Mouse (Mus musculus): ENCODE data around the gene Ncor2.
"Not testable (repeated sequence)": the region's sequence is repeated elsewhere in the genome, so short reads cannot be mapped to it uniquely, and the experiment has no call there.

Ncor2 gene

DNA sequence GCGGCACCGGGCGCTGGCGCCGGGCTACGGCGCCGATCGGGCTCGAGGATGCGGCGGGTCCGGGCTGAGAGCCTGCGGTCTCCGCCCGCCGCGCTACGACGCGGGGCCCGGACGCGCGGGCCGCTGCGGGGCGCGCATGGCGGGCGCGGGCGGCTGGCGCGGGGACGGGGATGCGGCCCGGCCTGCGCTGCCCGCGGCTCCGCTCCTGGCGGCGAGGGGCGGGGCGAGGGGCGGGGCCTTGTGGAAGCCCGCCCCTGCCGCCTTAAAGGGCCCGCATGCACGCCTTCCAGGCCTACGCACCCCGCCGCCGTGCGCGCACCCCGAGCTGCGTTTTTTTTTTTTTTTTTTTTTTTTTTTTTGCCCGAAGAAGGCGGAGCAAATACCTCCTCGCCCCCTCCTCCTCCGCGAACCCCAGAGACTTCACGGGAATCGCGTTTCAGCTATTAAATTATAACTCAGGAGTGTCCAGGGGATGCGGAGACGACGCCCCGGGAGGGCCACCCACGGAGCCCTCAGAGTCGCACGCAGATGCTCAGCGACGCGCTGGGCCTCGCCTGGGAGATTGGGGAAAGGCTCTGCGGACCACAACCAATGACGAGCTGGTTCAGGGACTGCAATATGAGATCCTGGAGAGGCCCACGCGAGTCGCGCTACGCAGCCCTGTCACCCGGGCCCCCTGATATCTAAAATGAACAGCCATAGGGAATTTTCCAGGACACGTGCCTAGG is at the start of gene Ncor2:
Gene Ncor2, minus strand, starts transcription at position 213 of the 728 bp plus-strand sequence.
- DNase-seq = peak; percentile 81

DNA sequence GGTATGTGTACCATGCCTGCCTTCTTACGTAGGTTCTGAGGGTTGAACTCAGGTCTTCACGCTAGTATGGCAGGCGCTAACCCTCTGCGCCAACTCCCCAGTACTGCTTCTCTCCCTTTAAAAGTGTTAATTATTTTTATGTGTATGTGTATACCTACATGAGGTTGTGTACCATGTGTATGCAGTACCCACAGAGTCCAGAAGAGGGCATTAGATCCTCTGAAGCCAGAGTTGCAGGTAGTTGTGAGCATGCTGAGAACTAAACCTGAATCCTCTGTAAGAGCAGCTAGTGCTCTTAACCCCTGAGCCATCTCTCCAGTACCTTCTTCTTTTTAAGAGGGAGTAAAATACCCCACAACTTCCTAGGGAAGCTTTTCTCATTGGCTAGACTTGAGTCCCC is 48.7 kb upstream of the Ncor2 start:
- DNase-seq = no peak

DNA sequence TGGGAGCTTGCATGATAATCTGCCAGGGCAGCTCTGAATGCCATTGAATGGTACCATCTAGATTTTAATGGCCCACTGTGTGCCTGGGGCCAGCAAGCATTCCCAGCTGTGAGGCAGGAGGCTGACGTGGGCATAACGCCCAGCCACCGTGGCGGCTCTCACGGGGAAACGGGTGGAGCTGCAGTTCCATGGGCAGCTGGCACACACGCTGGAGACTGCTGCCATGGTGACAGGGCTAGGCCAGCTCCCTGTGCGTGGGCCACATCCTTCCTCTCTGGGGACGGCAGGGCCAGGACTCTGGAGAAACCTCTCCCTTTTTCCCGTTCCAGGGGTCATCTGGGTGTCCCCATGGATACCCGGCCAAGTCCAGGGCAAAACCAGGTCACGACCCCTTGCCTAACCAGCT is 47.2 kb upstream of the Ncor2 start:
- DNase-seq = peak; percentile 68

DNA sequence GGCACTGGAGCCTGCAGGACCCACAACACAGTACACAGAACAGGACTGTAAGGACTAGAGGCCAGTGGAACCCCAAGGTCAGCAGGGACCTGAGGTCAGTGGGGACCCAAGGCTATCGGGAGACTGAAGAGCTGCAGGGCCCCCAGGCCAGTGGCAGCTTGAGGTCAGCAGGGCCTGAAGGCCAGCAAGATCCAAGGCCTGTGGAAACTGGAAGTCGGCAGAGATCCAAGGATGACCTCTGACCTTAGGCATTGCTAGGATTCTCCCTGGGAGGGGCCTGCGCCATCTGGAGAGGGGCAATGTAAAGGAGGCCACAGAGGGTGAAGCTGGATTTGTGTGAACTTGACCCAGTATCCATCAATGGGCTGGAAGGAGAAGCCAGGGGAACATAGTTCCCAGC is 45.9 kb upstream of the Ncor2 start:
- no peak for DNase-seq

DNA sequence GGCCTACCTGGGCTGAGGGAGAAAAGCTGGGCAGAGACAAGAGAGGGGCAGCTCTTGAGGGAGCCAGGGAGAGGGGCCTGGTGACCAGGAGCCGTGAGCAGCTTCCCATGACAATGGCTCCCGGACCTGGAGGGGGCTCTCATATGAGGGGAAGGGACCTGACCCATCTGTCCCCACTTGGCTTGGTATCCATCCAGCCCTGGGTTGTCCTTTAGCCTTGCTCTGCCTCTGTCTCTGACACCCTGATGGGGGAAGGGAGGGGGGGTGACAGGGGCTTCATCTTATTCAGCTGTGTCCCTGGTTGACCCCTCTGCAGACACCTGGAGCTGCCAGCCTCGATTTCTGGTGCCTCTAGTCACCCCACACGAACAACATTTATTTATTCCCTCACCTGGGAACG is 44.9 kb upstream of the Ncor2 start:
- no peak for DNase-seq

DNA sequence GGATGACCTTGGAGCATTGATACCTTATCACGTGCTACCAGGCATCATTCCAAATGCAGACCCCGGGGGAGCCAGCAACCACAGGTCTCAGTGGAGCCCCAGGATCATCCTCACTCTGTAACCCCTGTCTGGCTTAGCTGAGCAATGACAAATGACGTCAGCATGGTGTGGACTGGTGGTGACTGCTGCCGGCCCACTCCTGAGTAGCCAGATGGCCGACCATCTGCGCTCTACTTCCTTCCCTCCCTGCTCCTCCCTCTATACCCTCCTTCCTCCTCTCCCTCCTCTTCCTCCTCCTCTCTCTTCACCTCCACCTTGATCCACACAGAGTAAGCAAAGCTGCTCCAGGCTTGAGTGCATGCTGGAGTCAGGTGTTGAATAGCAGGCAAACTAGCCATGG is 43.7 kb upstream of the Ncor2 start:
- DNase-seq = no peak

DNA sequence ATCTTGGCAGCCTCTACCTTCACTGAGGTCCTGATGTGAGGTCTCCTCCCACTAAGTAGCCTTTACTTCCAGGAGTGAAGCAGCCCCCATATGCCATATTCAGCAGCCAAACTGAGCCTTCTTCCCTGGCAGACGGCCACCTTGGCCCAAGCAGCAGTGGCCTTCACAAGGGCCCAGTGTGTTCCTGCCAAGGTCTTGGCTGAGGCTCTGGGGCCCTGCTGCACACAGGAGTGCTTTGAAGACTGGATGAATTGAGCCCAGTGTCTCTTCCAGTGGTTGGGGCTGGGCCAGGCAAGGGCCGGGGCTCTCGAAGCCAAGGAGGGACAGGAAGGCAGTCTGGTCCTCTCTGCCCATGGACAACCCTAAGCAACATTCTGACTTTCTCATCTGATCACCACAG is 42.8 kb upstream of the Ncor2 start:
- peak; percentile 44 for DNase-seq

DNA sequence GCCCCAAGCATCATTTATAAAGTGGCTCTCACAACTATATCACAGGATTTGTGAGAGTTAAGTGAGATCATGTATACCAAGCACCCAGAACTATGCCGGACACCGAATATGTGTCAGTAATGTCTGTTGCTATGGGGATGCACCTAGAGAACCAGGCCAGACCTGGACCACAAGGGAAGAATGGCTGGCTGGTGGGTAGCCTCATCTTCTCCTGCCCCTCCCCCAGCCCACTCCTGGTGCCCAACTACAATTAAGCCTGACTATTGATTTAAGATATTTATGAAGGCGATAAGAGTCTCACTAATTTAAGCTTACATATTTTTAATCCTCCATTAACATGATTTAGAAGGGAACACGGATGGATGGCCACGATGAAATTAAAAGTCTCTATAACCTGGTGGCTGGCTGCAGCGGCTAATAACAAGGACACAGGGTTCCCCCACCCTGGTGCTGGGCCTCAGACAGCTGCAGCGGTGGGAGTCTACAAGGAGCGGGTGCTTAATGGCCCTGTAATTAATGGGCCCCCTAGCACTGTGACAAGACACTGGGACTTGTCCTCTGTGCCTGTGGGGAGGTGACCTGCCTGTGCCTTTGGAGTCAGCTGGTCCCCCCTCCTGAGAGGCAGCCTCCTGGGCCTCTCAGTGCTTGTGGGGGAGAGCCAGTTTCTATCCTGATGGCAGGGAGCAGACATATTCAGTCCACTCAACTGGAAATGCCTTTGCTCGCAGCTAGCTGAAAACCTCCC is 38.6 kb upstream of the Ncor2 start:
- DNase-seq = no peak

DNA sequence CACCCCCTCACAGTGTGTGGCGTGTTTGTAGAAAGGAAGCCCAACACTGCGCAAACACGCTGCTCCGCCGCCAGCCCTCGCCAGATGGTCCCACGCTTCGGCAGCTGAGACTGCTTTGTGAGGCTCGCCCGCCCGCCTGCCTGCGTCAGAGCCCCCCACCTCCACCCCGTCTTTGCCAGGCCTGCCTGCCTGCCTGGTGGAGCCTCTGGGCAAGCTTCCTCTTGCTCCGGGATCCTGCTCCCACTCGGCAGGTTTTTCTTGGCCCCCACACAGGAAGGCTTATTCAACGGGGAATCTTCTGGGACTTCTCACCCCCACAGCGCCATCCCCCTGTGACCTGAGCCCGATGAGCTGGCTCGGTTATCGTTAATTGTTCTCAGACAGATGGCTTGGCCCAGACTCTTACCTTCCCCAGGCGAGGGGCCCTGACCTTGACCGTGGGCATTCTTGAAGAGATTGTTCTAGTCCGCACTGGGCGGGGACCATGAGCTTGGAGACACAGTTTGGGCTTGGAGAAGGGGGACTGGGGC is 37.0 kb upstream of the Ncor2 start:
- peak; percentile 58 for DNase-seq

DNA sequence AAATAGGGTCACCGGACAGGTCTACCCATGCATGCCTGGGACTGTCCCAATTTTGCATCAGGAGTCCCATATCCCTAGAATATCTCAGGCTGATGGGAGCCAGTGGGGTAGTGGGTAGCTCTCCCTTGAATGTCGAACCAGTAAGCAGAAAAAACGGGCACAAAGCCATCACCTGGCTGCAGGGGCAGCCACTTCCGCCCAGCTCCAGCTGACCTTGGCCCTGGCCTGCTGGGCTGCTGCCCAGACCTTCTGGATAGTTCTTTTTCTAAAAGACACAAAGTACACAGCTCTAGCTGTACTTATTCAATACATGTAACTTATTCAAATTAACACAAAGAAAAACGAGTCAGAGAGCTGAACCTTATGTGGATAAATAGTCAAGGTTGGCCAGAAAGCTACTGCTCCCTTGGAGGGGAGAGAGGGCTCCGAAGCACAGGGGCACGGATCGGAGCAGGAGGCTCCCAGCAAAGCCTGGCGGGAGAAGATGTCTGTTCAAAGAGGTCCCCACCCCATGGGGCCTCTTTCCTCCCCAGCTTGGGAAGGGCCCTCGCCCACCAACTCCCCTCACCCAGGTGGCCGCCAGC is 36.4 kb upstream of the Ncor2 start:
- peak; percentile 25 for DNase-seq

DNA sequence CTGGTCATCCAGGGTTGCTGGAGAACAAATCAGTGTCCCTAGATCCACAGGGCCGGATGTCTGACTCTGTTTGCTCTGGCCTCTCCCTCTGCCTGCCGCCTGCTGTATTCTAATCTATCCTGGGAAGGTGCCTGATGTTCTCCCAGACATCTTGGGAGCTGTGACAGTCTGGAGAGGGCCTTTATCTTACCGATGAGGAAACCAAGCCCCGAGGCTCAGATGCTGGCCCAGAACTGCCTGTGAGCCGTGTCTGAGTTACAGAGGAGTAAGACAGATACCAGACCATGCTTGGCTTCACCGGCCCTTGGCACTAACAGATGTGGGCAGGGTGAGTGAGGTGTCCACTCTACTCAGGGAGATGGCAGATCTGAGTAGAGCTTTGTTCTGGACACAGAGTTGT is 35.0 kb upstream of the Ncor2 start:
- DNase-seq = no peak

DNA sequence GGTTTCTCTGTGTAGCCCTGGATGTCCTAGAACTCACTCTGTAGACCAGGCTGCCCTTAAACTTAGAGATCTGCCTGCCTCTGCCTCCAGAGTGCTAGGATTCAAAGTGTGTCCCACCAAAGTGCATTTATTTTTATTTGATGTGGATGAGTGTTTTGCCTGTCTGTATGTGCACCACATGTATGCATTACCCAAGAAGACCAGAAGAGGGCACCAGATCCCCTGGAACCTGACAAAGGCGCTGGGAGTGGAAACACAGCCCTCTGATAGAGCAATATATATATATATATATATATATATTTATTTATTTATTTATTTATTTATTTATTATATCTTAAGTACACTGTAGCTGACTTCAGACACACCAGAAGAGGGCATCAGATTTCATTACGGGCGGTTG is 25.9 kb upstream of the Ncor2 start:
- DNase-seq = not testable (repeated sequence)

DNA sequence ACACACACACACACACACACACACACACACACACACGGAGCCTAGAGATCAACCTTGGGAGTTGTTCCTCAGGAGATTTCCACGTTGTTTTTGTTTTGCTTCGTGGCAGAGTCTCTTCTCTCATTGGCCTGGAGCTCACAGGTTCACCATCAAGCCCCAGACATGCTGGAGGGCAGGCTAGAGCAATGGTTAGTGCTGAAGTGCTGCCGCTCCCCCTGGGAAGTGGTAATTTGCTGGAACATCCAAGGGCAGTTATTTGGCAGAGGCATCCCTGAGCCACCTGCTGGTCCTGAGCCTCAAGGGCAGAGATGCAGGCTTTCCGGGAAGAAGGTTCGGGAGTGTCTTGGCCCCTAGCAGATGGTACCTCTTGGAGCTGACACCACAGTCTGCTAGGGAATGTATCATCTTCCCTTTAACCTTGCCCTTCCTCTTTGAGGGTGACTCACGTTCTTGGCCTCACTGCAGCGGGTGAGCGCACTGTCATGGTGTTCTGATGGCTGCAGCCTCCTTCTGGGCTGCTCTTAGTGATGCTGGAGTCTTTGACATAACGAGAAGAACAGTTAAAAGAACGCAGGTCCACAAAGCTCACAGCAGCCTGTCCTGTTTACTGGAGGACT is 25.3 kb upstream of the Ncor2 start:
- DNase-seq = no peak

DNA sequence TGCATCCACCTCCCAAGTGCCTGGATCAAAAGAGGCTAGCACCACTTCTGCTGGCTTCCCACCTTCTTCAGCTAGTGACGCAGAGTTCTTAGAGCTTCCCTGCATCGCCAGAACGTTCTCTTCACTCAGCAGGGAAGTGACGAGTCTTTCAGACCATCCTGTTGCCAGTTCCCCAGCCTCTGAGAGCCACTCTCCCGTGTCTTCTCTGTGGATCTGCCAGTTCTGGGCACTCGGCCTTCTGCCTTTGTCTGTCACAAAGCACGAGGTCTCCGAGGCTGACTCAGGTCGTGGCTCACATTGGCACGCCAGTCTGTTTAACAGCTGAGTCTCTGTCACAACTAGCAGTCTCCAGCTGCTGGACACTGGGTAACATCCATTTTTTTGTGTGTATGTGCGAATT is 24.7 kb upstream of the Ncor2 start:
- peak; percentile 33 for DNase-seq

DNA sequence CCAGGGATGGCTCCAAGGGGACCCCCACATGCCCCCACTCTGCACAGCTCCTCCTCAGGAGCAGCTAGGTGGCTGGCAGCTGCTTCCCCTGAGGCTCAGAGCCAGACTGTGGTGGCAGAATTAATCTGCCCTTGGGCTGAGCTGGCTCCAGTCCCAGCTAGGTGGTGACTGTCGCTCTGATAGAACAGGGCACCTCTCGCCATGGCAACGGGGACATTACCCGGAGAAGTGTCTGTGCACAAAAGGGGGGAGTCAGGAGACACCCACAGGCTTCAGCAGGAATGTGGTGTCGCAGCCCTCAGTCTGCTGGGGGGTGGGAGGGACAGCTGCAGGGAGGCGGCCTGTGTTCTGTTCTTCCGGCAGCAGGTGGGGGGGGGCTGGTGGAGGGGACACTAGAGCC is 24.1 kb upstream of the Ncor2 start:
- peak; percentile 28 for DNase-seq

DNA sequence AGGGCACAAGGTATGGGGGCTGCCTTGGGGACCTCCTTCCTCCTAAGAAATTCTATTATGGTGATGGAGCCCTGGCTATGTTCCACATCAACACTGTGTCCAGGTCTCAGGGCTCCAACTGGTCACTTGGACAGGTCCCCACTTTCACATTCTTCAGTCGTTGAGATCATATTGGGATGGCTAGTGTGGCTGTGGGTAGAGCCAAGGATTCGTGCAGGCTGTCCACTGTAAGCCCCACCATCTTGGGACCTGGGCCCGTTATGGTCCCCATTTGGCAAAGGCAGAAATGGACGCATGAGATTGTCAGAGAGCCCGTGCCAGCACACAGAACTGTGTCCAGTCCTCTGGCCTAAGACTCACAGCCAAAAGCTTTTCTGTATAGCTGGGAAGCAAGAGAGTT is 23.1 kb upstream of the Ncor2 start:
- DNase-seq = no peak

DNA sequence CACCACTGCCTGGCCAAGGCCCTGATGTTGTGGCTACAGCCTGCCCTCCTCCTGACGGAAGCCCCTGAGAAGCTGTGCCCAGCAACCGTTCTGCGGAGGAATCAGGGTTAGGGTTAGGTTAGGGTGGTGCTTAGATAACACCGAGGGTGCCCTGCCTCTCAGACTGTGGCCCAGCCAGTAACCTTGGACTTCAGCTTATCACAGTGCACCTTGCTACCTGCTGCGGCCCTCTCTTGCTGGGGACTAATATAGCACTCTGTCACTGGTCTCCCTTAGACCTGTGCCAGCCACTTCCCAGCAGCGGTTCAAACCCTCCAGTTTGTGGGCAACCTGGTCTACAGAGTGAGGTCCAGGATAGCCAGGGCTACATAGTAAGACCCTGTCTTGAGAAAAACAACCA is 20.1 kb upstream of the Ncor2 start:
- DNase-seq = no peak

DNA sequence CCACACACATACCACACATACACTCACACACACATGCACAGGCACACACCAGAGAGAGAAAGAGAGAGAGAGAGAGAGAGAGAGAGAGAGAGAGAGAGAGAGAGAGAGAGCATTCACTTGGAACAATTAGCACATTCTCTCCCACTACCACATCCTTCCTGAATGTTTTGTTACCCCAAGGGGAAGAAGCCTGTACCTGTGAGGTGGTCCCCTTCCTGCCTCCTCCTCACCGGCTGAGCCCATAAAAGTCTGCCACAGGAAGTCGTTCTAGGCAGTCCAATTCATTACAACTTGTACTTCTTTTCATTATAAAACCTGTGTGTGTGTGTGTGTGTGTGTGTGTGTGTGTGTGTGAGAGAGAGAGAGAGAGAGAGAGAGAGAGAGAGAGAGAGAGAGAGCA is 18.3 kb upstream of the Ncor2 start:
- not testable (repeated sequence) for DNase-seq

DNA sequence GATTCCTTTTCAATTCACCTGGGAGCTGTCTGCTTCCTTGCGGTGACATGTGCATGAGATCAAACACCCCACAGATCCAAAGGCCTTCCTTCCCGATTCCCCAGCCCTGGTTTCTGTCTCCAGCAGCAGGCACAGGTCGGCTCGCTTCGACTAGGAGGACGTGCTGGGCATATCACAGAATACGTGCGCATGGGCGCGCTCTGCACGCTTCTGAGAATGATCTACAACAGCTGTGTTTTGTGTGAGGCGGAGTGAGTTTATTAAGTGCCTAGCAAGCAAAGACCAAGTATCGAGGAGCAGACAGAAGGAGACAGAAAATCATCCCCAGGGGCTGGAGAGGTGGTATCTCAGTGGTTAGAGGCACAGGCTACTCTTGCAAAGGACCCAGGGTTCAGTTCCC is 17.0 kb upstream of the Ncor2 start:
- no peak for DNase-seq

DNA sequence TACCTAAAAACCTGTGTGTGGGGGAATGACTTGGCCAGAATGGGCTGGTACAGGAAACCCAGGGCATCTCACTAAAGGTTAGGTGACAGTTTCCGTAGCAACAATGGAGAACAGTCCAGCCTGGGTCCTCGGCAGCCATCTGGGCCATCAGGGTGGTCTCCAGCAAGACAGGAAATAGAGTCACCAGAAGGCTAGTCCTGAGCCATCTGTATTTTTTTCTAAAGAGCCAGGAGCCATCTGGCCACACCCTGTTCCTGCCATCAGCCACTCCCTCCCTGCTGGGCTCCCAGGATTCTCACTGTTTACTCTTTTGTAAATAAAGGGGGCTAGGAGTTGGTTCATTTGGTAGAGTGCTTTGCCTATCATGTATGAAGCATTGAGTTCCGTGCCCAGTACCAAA is 16.1 kb upstream of the Ncor2 start:
- no peak for DNase-seq

DNA sequence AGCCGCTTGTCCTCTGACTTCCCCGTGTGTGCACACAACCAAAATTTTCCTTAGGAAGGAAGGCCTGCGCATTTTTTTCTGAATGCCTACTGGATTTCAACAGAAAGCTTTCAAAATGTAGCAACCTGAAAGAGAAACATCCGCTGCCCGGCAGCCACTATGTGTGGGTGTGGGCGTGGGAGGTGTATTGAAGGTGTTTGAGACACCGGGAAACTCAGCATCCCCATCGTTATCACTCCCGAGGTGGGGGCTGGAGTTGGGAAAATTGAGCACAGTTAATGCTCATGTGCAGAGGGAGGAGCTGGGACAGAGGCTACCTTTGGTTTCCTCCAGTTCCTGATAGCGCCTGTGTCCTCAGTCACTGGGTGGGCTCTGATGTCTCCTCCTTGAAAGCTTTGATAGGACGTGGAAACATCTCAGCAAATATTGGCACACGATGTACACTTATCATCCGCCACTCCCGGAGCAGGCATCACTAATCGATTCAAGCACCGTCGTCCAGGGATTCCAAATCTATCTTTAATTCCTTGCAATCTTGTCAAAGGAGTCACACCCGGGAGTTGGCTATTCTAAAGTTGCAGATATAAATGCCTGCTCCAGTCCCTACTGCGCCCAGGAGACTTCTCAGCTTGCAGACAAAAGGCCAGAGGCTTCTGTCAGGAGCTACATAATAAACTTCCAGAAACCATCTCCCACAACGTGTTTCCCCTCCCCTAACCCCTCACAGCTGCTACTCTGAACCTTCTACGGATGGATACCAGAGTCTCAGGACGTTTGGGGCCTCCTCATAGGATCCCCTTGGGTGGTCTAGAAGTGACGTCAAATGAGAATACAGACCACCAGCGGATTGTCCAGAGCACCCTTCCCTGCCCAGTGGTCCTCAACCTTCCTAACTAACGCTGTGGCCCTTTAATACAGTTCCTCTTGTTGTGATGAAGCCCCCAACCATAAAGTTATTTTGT is 14.7 kb upstream of the Ncor2 start:
- DNase-seq = peak; percentile 56

DNA sequence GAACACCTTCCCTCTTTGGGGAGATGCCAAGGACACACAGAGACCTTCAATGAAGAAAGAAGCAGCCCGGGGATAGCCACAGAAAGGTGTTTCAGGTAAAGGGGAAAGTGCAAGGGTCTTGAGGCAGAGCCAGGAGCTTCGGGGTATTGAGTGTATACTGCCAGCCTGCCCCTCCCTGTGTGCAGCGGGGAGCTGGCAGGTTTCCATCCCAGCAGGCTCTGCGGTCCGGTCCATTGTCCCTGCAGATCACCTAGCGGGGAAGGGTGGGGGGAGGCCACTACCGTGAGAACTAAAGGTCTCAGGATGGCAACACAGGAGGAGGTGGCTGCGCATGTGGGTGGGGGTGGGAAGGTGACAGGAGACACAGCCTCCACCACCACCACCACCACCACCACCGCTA is 12.6 kb upstream of the Ncor2 start:
- no peak for DNase-seq

All from lung, postnatal 10 days (tissue).